Mouse (Mus musculus) midbrain, embryonic 15.5 days (tissue): ENCODE measurements around the gene Msantd3. TPM values are rescaled to one million over a fixed set of nuclear protein-coding genes. Genes with fewer than 3 reads are reported as not detected.

Experiments
- ATAC-seq: fragments of 200-750 bp; cut with Nextera tagmentation; replicated peaks from 2 replicates; pipeline ENCODE4 v1.8.0; 2017; ENCODE audit warnings: moderate TSS enrichment
- H3K27ac ChIP-seq: fragments of 300-500 bp; sonication (generic); 2 replicates; pipeline ENCODE4 v1.5.1; 2015; ENCODE audit warnings: mild to moderate bottlenecking, inconsistent platforms
- H3K27me3 ChIP-seq: fragments of 300-500 bp; sonication (generic); replicated peaks from 2 replicates; pipeline ENCODE4 v1.6.1; 2015; ENCODE audit warnings: inconsistent platforms
- H3K36me3 ChIP-seq: fragments of 300-500 bp; sonication (generic); replicated peaks from 2 replicates; pipeline ENCODE4 v1.6.1; 2015; ENCODE audit warnings: inconsistent platforms
- H3K4me1 ChIP-seq: fragments of 300-500 bp; sonication (generic); 2 replicates; pipeline ENCODE4 v1.6.1; 2015; ENCODE audit warnings: inconsistent platforms
- H3K4me2 ChIP-seq: fragments of 300-500 bp; sonication (generic); 2 replicates; pipeline ENCODE4 v1.6.1; 2015; ENCODE audit warnings: inconsistent platforms, mild to moderate bottlenecking, moderate library complexity
- H3K4me3 ChIP-seq: fragments of 300-500 bp; sonication (generic); 2 replicates; pipeline ENCODE4 v1.5.1; 2015; ENCODE audit warnings: mild to moderate bottlenecking, inconsistent platforms
- H3K9ac ChIP-seq: fragments of 300-500 bp; sonication (generic); 2 replicates; pipeline ENCODE4 v1.6.1; 2015; ENCODE audit warnings: mild to moderate bottlenecking, inconsistent platforms
- H3K9me3 ChIP-seq: fragments of 300-500 bp; sonication (generic); 2 replicates; pipeline ENCODE4 v1.6.1; 2016; ENCODE audit warnings: inconsistent platforms
- WGBS: fragments of 180-500 bp; shearing (Covaris S2); methylation state at CpG from one replicate; pipeline ENCODE4 v1.1.7; 2015; ENCODE audit warnings: mixed read lengths; 5-methylcytosine and 5-hydroxymethylcytosine counted together
- polyA plus RNA-seq: library from polyadenylated mRNA; unstranded; fragments of >200 nt; fragmentation: Nextera tagmentation; extraction: Ambion mirVana; gene quantifications from 2 replicates; pipeline ENCODE4 v1.2.1, GENCODE M21; 2015

Gene Msantd3
- polyA plus RNA-seq: 33.3 and 33.4 TPM in 2 replicates

- peak within 1 kb of the TSS; percentile 93 for H3K27ac ChIP-seq
- H3K4me1 ChIP-seq: peaks cover 43% of the 10 kb centered on the region
- H3K9ac ChIP-seq: peak within 1 kb of the TSS; percentile 98
- WGBS: under 1% methylated on average over 73 of the region's 86 CpGs
- no peaks in the 10 kb centered on the region for H3K36me3 ChIP-seq
- peak within 1 kb of the TSS; percentile 94 for H3K4me2 ChIP-seq
- H3K4me3 ChIP-seq: peak within 1 kb of the TSS; percentile 89
- H3K27me3 ChIP-seq: no peaks in the 10 kb centered on the region
- H3K9me3 ChIP-seq: no peaks in the 10 kb centered on the region
- peak; percentile 83 for ATAC-seq
These were observed at the start of gene Msantd3 for GRCm38 (mm10) chr4:48539841-48540575. Gene Msantd3 (plus strand): TSS chr4:48539935.

- WGBS: 10% methylated on average over 14 of the region's 14 CpGs
- no peaks in the 10 kb centered on the region for H3K36me3 ChIP-seq
- H3K9ac ChIP-seq: peak overlapping the region; percentile 46
- H3K4me3 ChIP-seq: peak overlapping the region; percentile 38
- no peaks in the 10 kb centered on the region for H3K27me3 ChIP-seq
- peak overlapping the region; percentile 50 for H3K4me2 ChIP-seq
- H3K27ac ChIP-seq: no peak overlapping the region
- H3K9me3 ChIP-seq: no peaks in the 10 kb centered on the region
- no peaks in the 10 kb centered on the region for H3K4me1 ChIP-seq
- ATAC-seq: peak; percentile 73
These were observed 48.4 kb upstream of the Msantd3 start for GRCm38 (mm10) chr4:48491290-48491743.

GRCm38 (mm10) chr4:48492510-48492909 is 47.2 kb upstream of the Msantd3 start:
- no peaks in the 10 kb centered on the region for H3K36me3 ChIP-seq
- no peak overlapping the region for H3K9ac ChIP-seq
- H3K27ac ChIP-seq: no peak overlapping the region
- no peaks in the 10 kb centered on the region for H3K27me3 ChIP-seq
- 90% methylated on average over 2 of the region's 2 CpGs for WGBS
- ATAC-seq: no peak
- H3K9me3 ChIP-seq: no peaks in the 10 kb centered on the region
- no peak overlapping the region for H3K4me3 ChIP-seq
- no peak overlapping the region for H3K4me2 ChIP-seq
- H3K4me1 ChIP-seq: no peaks in the 10 kb centered on the region

DNA sequence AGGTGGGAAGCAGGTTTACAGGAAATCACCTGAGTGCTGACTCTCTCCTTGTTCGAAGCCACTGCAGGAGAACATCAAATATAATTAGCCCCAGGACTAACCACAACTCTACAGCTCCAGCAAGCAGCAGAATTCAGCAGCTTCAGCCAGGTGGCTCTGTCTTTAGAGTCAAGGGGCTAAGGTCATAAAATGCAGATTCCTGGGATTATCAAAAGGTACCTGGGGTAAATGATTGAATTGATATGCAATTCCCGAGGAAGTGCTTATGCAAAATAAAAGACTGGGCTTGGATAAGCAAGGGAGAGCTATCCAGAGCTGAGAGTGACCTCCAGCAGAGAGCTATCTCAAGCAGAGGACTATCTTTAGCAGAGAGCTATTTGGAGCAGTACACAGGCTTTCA is 28.9 kb upstream of the Msantd3 start:
- no peaks in the 10 kb centered on the region for H3K36me3 ChIP-seq
- H3K4me3 ChIP-seq: no peak overlapping the region
- no peak overlapping the region for H3K9ac ChIP-seq
- ATAC-seq: no peak
- no peaks in the 10 kb centered on the region for H3K27me3 ChIP-seq
- no peaks in the 10 kb centered on the region for H3K4me1 ChIP-seq
- no peak overlapping the region for H3K27ac ChIP-seq
- no peaks in the 10 kb centered on the region for H3K9me3 ChIP-seq
- 63% methylated on average over 2 of the region's 2 CpGs for WGBS
- no peak overlapping the region for H3K4me2 ChIP-seq

DNA sequence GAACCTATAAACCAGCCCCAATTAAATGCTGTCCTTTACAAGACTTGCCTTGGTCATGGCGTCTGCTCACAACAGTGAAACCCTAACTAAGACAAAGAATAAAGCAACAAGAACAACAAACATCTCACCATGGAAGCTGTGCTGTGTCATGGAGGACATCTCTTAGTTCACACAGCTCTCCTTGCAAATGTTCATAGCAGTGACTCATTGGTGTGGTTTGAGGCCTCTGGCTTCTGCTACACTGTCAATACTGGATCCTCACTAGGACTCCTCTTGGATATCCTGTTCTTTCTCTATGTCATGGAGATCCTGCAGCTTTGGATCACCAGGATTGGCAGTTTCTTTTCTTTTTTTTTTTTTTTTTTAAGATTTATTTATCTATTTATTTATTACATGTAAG is 10.2 kb upstream of the Msantd3 start:
- no peaks in the 10 kb centered on the region for H3K9me3 ChIP-seq
- no peaks in the 10 kb centered on the region for H3K4me1 ChIP-seq
- no peak overlapping the region for H3K4me3 ChIP-seq
- WGBS: 93% methylated on average over 1 of the region's 1 CpGs
- H3K9ac ChIP-seq: no peak overlapping the region
- H3K27ac ChIP-seq: no peak overlapping the region
- ATAC-seq: no peak
- H3K27me3 ChIP-seq: no peaks in the 10 kb centered on the region
- no peak overlapping the region for H3K4me2 ChIP-seq
- no peaks in the 10 kb centered on the region for H3K36me3 ChIP-seq

DNA sequence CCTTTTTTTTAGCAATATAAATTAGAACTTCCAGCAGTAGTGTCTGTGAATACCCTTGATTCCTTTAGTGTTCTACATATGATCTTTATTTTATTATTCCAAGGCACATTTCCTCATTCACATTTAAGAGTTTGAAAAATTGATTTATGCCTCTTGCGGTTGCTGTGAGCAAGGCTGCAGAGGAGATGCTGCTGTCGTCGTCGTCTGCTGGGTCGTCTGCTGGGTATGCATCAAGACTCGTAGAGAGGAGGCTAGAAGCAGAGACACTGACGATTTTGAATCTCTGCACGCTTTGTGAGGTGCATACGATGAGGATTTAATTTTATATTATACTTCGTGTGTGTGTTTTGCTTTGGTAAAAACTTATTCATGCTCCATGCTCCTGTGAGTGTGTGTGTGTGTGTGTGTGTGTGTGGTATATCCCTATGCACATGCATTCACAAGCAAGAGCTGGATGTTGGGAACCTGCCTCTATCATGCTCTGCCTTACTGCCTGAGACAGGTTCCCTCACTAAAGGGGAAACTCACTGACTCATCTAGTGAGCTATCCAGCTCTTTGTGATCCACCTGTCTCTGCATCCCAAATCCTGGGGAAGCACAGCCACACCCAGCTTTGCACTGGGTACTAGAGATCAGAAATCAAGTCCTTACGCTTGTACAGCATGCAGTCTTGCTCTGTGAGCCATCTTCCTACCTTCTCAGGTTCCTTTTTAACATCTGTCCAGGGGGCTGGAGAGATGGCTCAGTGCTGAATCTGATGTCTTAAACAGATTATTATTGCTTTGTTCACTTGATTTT is 7.7 kb upstream of the Msantd3 start:
- H3K9ac ChIP-seq: no peak overlapping the region
- H3K4me3 ChIP-seq: no peak overlapping the region
- no peaks in the 10 kb centered on the region for H3K9me3 ChIP-seq
- H3K4me2 ChIP-seq: no peak overlapping the region
- 79% methylated on average over 11 of the region's 11 CpGs for WGBS
- H3K4me1 ChIP-seq: no peaks in the 10 kb centered on the region
- H3K27ac ChIP-seq: no peak overlapping the region
- H3K36me3 ChIP-seq: no peaks in the 10 kb centered on the region
- no peaks in the 10 kb centered on the region for H3K27me3 ChIP-seq
- no peak for ATAC-seq

- Histone ChIP-seq H3K27ac (no peak overlapping the region), H3K4me2 (no peak overlapping the region), H3K9ac (no peak overlapping the region), H3K4me1 (peaks cover 6% of the 10 kb centered on the region), H3K27me3 (no peaks in the 10 kb centered on the region), H3K9me3 (no peaks in the 10 kb centered on the region), H3K36me3 (no peaks in the 10 kb centered on the region), H3K4me3 (no peak overlapping the region)
- ATAC-seq: no peak
- 79% methylated on average over 5 of the region's 5 CpGs for WGBS
These were observed 3.5 kb upstream of the Msantd3 start for GRCm38 (mm10) chr4:48536275-48536674.

GRCm38 (mm10) chr4:48537024-48537423 is 2.7 kb upstream of the Msantd3 start:
- WGBS: 72% methylated on average over 5 of the region's 5 CpGs
- no peaks in the 10 kb centered on the region for H3K36me3 ChIP-seq

DNA sequence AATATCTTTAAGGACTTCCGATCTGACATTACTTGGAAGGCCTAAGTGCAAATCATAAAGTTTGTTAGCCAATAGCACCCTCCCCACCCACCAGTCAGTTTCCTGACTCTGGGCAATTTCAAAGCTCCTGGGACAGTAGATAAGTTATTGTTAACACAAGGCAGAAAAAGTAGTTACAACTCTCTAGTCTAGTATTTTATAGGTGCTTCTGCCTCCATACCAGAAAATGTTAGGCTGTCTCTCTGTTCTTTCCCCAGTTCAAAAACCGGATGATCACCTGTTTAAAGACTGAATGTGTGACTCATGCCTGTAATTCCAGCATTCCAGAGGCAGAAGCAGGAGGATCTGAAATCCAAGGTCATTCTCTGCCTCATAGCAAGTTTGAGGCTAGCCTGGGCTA is 1.2 kb upstream of the Msantd3 start:
- no peaks in the 10 kb centered on the region for H3K36me3 ChIP-seq
- H3K9ac ChIP-seq: no peak overlapping the region
- WGBS: 93% methylated on average over 2 of the region's 2 CpGs

More at GRCm38 (mm10) chr4:48537024-48537423, 2.7 kb upstream of the Msantd3 start:
- H3K27me3 ChIP-seq: no peaks in the 10 kb centered on the region
- no peak for ATAC-seq
- no peak overlapping the region for H3K4me3 ChIP-seq
- H3K27ac ChIP-seq: no peak overlapping the region
- H3K4me2 ChIP-seq: no peak overlapping the region
- H3K4me1 ChIP-seq: peaks cover 14% of the 10 kb centered on the region
- H3K9me3 ChIP-seq: no peaks in the 10 kb centered on the region
- no peak overlapping the region for H3K9ac ChIP-seq

GRCm38 (mm10) chr4:48540576-48541111 is 909 bp downstream of the Msantd3 start:
- Histone ChIP-seq H3K36me3 (no peaks in the 10 kb centered on the region), H3K27ac (peak overlapping the region; percentile 93), H3K4me3 (peak overlapping the region; percentile 89), H3K4me2 (peak overlapping the region; percentile 94), H3K4me1 (peaks cover 50% of the 10 kb centered on the region), H3K9ac (peak overlapping the region; percentile 98), H3K27me3 (no peaks in the 10 kb centered on the region), H3K9me3 (no peaks in the 10 kb centered on the region)
- ATAC-seq: peak; percentile 77
- under 1% methylated on average over 31 of the region's 50 CpGs for WGBS

More for the DNA sequence above, 1.2 kb upstream of the Msantd3 start:
- Histone ChIP-seq H3K4me3 (no peak overlapping the region), H3K4me1 (peaks cover 29% of the 10 kb centered on the region), H3K27me3 (no peaks in the 10 kb centered on the region), H3K9me3 (no peaks in the 10 kb centered on the region), H3K27ac (no peak overlapping the region), H3K4me2 (no peak overlapping the region)
- ATAC-seq: no peak

GRCm38 (mm10) chr4:48541526-48542250 is 2.0 kb downstream of the Msantd3 start:
- Histone ChIP-seq H3K27ac (peak overlapping the region; percentile 93; the same call in 1 of the 2 replicates), H3K36me3 (no peaks in the 10 kb centered on the region), H3K9me3 (no peaks in the 10 kb centered on the region), H3K27me3 (no peaks in the 10 kb centered on the region), H3K9ac (peak overlapping the region; percentile 98), H3K4me3 (peak overlapping the region; percentile 89), H3K4me2 (peak overlapping the region; percentile 94), H3K4me1 (peaks cover 60% of the 10 kb centered on the region)
- WGBS: 2% methylated on average over 15 of the region's 15 CpGs
- ATAC-seq: no peak

- WGBS: 28% methylated on average over 5 of the region's 5 CpGs
- no peaks in the 10 kb centered on the region for H3K27me3 ChIP-seq
- no peak for ATAC-seq
These were observed 2.6 kb downstream of the Msantd3 start for GRCm38 (mm10) chr4:48542351-48542750.

More at GRCm38 (mm10) chr4:48542351-48542750, 2.6 kb downstream of the Msantd3 start:
- H3K9ac ChIP-seq: no peak overlapping the region
- H3K27ac ChIP-seq: no peak overlapping the region
- H3K4me1 ChIP-seq: peaks cover 67% of the 10 kb centered on the region
- no peaks in the 10 kb centered on the region for H3K9me3 ChIP-seq
- H3K36me3 ChIP-seq: no peaks in the 10 kb centered on the region
- H3K4me2 ChIP-seq: peak overlapping the region; percentile 94; the same call in 1 of the 2 replicates
- H3K4me3 ChIP-seq: no peak overlapping the region
